Mouse (Mus musculus): Measurements from ENCODE around the gene Lgmn. TPM values are rescaled to one million over a fixed set of nuclear protein-coding genes. Genes with fewer than 3 reads are reported as not detected.

Gene Lgmn
- polyA plus RNA-seq, 1 experiment from 2014 or later: 55.8 TPM

DNA sequence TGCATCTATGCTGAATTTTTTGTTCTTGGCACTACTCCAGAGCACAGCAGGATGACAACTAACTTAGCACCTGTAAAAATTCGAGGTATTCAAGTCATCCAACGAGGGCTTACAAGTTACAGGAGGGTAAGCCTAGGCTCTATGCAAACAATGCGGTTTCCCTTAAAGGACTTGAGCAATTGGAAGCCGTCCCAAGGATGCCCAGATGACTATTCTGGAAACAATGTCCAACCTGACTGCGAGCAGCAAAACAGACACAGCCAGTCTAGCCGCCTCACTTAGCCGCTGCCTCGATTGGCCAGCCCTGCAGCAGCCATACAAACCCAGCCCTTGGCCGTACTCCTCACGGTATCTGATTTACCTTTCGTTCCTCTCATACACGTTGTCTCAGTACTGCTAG is 7.4 kb downstream of the Lgmn start:
- ATAC-seq (ENCODE audit: low read depth) (no peak), DNase-seq (no peak)
- Histone ChIP-seq H3K4me3 (replicated peaks) (no peak overlapping the region), H3K27me3 (no peaks in the 10 kb centered on the region), H3K9me3 (replicated peaks) (no peaks in the 10 kb centered on the region), H3K27ac (no peak overlapping the region), H3K36me3 (no peaks in the 10 kb centered on the region), H3K9ac (no peak overlapping the region), H3K4me1 (replicated peaks) (peaks cover 27% of the 10 kb centered on the region), H3K4me2 (no peak overlapping the region)
- WGBS (ENCODE audit: insufficient replicate concordance): 68% methylated on average over 12 of the region's 12 CpGs

DNA sequence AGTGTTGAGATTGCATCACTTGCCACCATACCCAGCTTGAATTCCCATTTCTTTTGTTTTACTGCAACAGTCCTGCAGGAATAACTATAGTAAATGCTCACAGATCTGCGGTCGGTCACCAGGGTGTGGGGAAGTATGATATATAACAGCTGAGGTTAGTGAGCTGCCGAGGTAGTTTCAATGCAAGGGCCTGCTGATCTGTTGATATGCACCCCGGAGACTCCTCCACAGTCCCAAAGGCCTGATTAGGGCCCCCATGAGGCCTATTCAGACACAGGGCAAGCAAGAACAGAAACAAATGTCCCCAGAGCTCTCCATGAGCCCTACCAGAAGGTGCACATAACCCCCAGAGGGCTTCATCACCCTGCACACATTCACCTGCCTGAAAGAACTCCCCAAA is 9.4 kb downstream of the Lgmn start:
- DNase-seq: peak; percentile 57
- no peak overlapping the region for H3K9ac ChIP-seq
- 24% methylated on average over 4 of the region's 4 CpGs for WGBS (ENCODE audit: insufficient replicate concordance)
- H3K9me3 ChIP-seq (replicated peaks): no peaks in the 10 kb centered on the region
- H3K4me2 ChIP-seq: no peak overlapping the region
- peak; percentile 49 for ATAC-seq (ENCODE audit: low read depth)
- H3K4me1 ChIP-seq (replicated peaks): peaks cover 39% of the 10 kb centered on the region
- H3K4me3 ChIP-seq (replicated peaks): no peak overlapping the region
- H3K27me3 ChIP-seq: no peaks in the 10 kb centered on the region
- no peak overlapping the region for H3K27ac ChIP-seq
- no peaks in the 10 kb centered on the region for H3K36me3 ChIP-seq

DNA sequence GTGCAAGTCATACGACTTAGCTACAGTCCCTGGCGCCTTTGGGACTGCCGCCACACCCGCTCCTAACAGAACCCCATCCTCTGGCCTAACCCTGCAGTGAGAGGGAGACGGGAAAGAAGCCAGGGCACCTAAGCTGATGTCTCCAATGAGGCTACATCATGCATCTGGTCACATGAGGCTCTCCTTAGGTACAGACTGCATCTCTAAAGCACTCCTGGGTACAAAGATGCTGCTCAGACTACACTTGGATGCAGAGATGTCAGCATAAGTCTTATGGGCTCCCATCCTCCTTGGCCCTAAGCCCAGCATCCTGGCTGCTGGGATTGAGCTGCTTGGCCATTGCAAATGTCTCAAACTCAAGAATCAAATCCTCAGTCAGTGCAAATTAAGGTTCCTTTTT is 10.0 kb downstream of the Lgmn start:
- no peak overlapping the region for H3K4me2 ChIP-seq
- ATAC-seq (ENCODE audit: low read depth) (no peak), DNase-seq (no peak)
- H3K36me3 ChIP-seq: no peaks in the 10 kb centered on the region
- no peak overlapping the region for H3K4me3 ChIP-seq (replicated peaks)
- no peak overlapping the region for H3K27ac ChIP-seq
- H3K27me3 ChIP-seq: no peaks in the 10 kb centered on the region
- H3K9ac ChIP-seq: no peak overlapping the region
- no peaks in the 10 kb centered on the region for H3K9me3 ChIP-seq (replicated peaks)
- peaks cover 41% of the 10 kb centered on the region for H3K4me1 ChIP-seq (replicated peaks)
- 68% methylated on average over 5 of the region's 5 CpGs for WGBS (ENCODE audit: insufficient replicate concordance)

DNA sequence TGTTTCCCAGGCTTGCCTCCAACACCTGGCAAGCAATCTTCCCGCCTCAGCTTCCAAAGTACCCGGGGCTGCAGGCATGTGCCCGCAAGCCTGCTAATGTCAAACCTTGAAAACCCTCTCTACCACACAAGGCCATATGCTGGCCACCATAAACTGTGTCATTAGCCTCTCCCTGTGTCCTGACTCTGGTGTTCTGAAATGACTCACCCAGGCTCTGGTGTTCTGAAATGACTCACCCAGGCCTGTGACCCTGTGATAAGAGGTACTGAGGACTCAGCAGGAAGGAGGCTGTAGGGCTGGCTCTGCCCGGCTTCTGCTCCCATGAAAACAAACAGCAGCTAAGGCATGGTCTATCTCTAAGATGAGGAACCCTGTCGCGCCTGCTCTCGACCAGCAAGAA is 13.3 kb downstream of the Lgmn start:
- Histone ChIP-seq H3K9ac (peak overlapping the region; percentile 49; the same call in 1 of the 2 replicates), H3K4me1 (replicated peaks) (peaks cover 56% of the 10 kb centered on the region), H3K4me3 (replicated peaks) (no peak overlapping the region), H3K27me3 (no peaks in the 10 kb centered on the region), H3K27ac (peak overlapping the region; percentile 82), H3K9me3 (replicated peaks) (no peaks in the 10 kb centered on the region), H3K4me2 (peak overlapping the region; percentile 23; the same call in 1 of the 2 replicates), H3K36me3 (no peaks in the 10 kb centered on the region)
- WGBS (ENCODE audit: insufficient replicate concordance): 31% methylated on average over 7 of the region's 7 CpGs
- ATAC-seq (ENCODE audit: low read depth): peak; percentile 99
- DNase-seq: peak; percentile 77

DNA sequence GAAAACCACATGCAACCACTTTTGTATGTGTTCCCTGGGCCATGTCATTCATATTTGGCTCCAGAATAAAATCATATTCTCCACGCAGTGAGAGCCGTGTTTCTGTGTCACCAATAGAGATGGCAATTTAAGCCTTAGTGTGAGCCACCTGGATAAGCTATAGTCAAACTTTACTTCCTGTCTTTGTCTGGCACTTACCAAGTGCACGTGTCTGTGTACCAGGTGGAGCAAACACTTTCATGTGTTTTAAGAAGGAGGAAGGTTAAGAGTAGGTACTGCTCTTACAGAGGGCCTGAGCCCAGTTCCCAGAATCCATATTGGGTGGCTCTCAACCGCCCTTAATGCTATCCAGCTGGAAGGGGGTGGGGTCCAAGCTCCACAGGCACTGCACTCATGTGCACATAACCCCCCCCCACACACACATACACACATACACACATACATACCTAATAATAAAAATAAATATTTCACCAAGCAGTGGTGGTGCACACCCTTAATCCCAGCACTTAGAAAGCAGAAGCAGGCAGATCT is 14.5 kb downstream of the Lgmn start:
- Histone ChIP-seq H3K9ac (no peak overlapping the region), H3K9me3 (replicated peaks) (no peaks in the 10 kb centered on the region), H3K27ac (peak overlapping the region; percentile 30), H3K4me1 (replicated peaks) (peaks cover 54% of the 10 kb centered on the region), H3K36me3 (no peaks in the 10 kb centered on the region), H3K27me3 (no peaks in the 10 kb centered on the region), H3K4me3 (replicated peaks) (no peak overlapping the region), H3K4me2 (no peak overlapping the region)
- WGBS (ENCODE audit: insufficient replicate concordance): 68% methylated on average over 4 of the region's 4 CpGs
- ATAC-seq (ENCODE audit: low read depth) (no peak), DNase-seq (no peak)

DNA sequence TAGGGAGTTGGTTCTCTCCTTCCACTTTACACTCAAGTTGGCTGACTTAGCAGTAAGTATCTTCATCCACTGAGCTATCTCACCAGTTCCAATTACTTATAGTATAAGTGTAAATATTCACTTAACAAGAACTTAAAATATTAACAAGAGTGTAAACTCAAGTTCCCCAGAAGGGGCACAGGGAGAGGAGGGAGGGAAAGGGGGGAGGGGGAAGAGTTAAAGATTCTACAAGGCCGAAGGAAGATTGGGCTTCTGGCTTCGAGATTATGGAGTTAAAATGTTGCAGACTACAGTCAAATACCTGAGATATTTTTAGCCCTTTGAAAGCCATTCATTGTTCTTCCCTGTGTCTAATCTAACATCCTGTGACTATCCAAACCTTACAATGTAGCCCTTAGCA is 15.2 kb downstream of the Lgmn start:
- H3K4me1 ChIP-seq (replicated peaks): peaks cover 55% of the 10 kb centered on the region
- no peaks in the 10 kb centered on the region for H3K27me3 ChIP-seq
- H3K4me2 ChIP-seq: no peak overlapping the region
- DNase-seq: no peak
- peak overlapping the region; percentile 30; the same call in 1 of the 2 replicates for H3K27ac ChIP-seq
- H3K36me3 ChIP-seq: no peaks in the 10 kb centered on the region
- H3K4me3 ChIP-seq (replicated peaks): no peak overlapping the region
- H3K9me3 ChIP-seq (replicated peaks): no peaks in the 10 kb centered on the region
- WGBS (ENCODE audit: insufficient replicate concordance): 37% methylated on average over 2 of the region's 2 CpGs
- no peak for ATAC-seq (ENCODE audit: low read depth)
- no peak overlapping the region for H3K9ac ChIP-seq

DNA sequence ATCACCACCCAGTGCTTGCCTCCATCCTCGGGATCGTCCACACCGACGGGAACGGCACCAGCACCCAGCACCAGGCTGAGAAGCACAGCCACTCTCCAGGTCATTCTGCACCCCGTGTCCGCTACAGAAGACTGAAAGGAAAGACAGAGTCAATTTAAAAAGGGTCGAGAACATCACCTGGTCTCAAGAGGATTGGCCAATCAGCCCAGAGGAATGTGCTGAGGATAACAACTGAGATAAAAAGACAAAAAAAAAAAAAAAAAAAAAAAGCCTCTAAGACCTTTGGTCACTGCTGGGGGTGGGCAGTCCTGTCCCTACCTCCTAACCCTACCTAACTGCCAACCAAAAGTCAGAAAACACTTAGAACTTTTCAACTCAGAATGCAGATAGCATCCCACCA is 16.0 kb downstream of the Lgmn start:
- 80% methylated on average over 8 of the region's 8 CpGs for WGBS (ENCODE audit: insufficient replicate concordance)
- H3K9ac ChIP-seq: no peak overlapping the region
- ATAC-seq (ENCODE audit: low read depth): no peak

DNA sequence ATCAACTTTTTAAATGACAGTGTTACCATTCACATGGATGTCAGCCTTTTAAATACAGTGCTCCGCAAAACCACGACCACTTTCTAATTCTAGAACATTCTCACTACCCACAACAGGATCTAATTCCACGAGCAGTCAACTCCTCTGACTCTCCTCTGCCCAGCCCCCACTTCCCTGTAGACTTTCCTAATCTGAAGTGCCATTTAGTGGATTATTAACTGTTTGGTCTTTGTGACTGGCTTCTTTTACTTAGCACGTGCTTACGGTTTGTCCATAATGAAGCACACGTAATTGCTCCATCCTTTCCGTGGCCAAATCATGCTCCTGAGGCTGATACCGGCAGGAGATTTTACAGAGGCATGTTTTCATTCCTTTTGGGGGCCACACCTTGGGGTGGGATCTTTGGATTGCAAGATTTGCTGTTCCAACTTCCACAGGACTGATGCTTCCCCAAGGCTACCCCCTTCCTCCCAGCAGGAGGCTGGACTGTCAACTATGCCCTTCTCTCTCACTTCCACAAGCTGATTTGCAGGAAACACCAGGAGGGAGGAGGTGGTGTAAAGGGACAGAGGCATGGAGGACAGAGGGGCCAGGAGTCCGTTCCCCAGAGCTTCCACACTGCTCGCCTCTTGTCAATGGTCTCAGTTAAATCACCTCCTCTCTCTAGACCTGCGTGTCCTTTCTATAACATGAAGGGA is 16.8 kb downstream of the Lgmn start:
- H3K27ac ChIP-seq: no peak overlapping the region
- no peaks in the 10 kb centered on the region for H3K9me3 ChIP-seq (replicated peaks)
- no peak for DNase-seq
- H3K36me3 ChIP-seq: no peaks in the 10 kb centered on the region
- no peak overlapping the region for H3K4me2 ChIP-seq
- WGBS (ENCODE audit: insufficient replicate concordance): 67% methylated on average over 11 of the region's 11 CpGs
- no peaks in the 10 kb centered on the region for H3K27me3 ChIP-seq
- no peak overlapping the region for H3K4me3 ChIP-seq (replicated peaks)
- no peak for ATAC-seq (ENCODE audit: low read depth)
- H3K9ac ChIP-seq: no peak overlapping the region
- peaks cover 57% of the 10 kb centered on the region for H3K4me1 ChIP-seq (replicated peaks)

More for the DNA sequence above, 16.0 kb downstream of the Lgmn start:
- H3K27ac ChIP-seq: no peak overlapping the region
- H3K36me3 ChIP-seq: no peaks in the 10 kb centered on the region
- H3K4me1 ChIP-seq (replicated peaks): peaks cover 57% of the 10 kb centered on the region
- no peak for DNase-seq
- H3K4me2 ChIP-seq: no peak overlapping the region
- H3K9me3 ChIP-seq (replicated peaks): no peaks in the 10 kb centered on the region
- no peaks in the 10 kb centered on the region for H3K27me3 ChIP-seq
- H3K4me3 ChIP-seq (replicated peaks): no peak overlapping the region

DNA sequence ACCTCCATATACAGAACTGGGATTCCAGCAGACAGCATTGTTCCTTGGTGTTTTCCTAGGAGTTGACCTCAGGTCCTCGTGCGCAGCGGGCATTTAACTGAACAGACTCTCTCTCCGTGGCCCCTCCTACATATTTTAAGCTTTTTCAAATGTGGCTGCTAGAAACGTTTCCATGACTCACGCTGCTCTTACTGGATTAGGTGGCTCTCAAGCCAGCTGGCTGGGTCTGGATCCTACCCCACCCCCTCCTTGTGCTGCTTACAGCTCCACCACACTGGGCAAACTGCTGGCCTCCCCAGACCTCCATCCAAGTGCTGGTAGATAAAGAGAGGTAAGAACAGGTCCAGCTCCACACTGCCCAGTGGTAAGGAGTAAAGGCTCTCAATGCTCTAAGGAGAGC is 17.5 kb downstream of the Lgmn start:
- no peaks in the 10 kb centered on the region for H3K27me3 ChIP-seq
- H3K4me1 ChIP-seq (replicated peaks): peaks cover 58% of the 10 kb centered on the region
- DNase-seq (no peak), ATAC-seq (ENCODE audit: low read depth) (no peak)
- no peak overlapping the region for H3K27ac ChIP-seq
- no peaks in the 10 kb centered on the region for H3K9me3 ChIP-seq (replicated peaks)
- no peak overlapping the region for H3K4me2 ChIP-seq
- H3K9ac ChIP-seq: no peak overlapping the region
- no peaks in the 10 kb centered on the region for H3K36me3 ChIP-seq
- H3K4me3 ChIP-seq (replicated peaks): no peak overlapping the region
- 69% methylated on average over 6 of the region's 6 CpGs for WGBS (ENCODE audit: insufficient replicate concordance)

DNA sequence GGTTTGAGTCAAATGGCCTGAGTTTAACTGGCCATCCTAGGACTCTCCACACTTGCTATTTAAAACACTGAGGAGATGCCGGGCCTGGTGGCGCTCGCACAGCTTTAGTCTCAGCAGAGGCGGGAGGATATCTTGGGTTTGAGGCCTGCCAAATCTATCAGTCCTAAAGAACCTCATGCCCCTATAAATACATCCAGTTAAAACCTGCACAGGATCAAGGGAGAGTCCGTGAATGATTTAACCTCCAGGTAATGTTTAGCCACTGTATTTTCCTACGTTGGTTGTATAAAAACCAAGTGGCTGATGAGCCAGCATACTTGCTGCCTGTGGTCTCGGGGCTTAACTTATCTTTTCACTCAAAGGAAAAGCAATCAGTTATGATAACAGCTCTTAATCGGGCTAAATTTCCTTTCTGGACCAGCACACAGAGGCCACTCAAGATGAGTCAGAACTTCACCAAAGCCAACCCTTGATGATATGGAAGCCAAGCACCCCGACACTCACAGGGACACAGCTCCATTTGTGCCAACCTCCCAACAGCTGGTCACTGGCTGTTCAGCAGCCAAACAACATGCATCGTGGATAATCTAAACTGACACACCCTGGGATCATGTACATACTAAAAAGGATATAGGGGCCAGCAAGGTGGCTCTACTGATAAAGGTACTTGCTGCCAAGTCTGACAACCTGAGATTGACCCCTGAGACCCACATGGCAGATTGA is 19.3 kb downstream of the Lgmn start:
- DNase-seq (peak; percentile 73), ATAC-seq (ENCODE audit: low read depth) (peak; percentile 86)
- Histone ChIP-seq H3K27ac (peak overlapping the region; percentile 66), H3K4me2 (peak overlapping the region; percentile 23), H3K4me1 (replicated peaks) (peaks cover 53% of the 10 kb centered on the region), H3K9me3 (replicated peaks) (no peaks in the 10 kb centered on the region), H3K36me3 (no peaks in the 10 kb centered on the region), H3K27me3 (no peaks in the 10 kb centered on the region), H3K4me3 (replicated peaks) (no peak overlapping the region), H3K9ac (no peak overlapping the region)
- 39% methylated on average over 10 of the region's 10 CpGs for WGBS (ENCODE audit: insufficient replicate concordance)

DNA sequence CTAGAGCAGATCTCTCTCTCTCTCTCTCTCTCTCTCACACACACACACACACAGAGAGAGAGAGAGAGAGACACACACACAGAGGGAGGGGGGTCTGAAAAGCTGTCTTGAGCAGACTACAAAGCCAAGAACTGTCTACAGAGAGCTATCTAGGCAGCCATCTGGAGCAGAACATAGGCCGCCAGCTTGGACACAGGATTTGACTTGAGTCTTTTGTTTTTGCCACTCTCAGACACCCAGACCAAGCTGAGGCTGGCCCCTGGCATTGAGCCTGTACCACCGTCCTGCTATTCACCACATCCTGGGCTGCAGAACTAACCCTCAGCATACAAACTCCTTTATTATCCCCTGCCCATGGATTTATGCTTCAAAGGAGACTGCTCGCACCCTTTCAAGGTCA is 20.1 kb downstream of the Lgmn start:
- no peak overlapping the region for H3K4me3 ChIP-seq (replicated peaks)
- H3K27me3 ChIP-seq: no peaks in the 10 kb centered on the region
- H3K4me2 ChIP-seq: no peak overlapping the region
- 0 out of 2 replicates have a peak, but pooled peaks have one; percentile 5 for ATAC-seq (ENCODE audit: low read depth)
- H3K4me1 ChIP-seq (replicated peaks): peaks cover 46% of the 10 kb centered on the region
- H3K9ac ChIP-seq: no peak overlapping the region
- 46% methylated on average over 3 of the region's 3 CpGs for WGBS (ENCODE audit: insufficient replicate concordance)
- peak; percentile 39 for DNase-seq
- H3K27ac ChIP-seq: peak overlapping the region; percentile 66
- no peaks in the 10 kb centered on the region for H3K36me3 ChIP-seq
- H3K9me3 ChIP-seq (replicated peaks): no peaks in the 10 kb centered on the region
